Mouse (Mus musculus) adipocyte (in vitro differentiated cells): ENCODE data around the gene Coa3.
"Not testable (repeated sequence)": the region's sequence is repeated elsewhere in the genome, so short reads cannot be mapped to it uniquely, and the experiment has no call there.

Source experiments
- DNase-seq: peaks from one replicate; pipeline ENCODE4 v3.0.0-alpha.2; 2016; ENCODE audit warnings: low spot score

The Coa3 gene

GRCm38 (mm10) chr11:101278223-101279192 lies at the start of gene Coa3, which contains the start of gene Cntd1:
Gene Coa3 (minus strand): TSS chr11:101279114.
Gene Cntd1 (plus strand): TSS chr11:101279012.
- DNase-seq: peak; percentile 67

- DNase-seq: peak; percentile 53
Observed at GRCm38 (mm10) chr11:101327311-101327710, 48.4 kb upstream of the Coa3 start.

DNA sequence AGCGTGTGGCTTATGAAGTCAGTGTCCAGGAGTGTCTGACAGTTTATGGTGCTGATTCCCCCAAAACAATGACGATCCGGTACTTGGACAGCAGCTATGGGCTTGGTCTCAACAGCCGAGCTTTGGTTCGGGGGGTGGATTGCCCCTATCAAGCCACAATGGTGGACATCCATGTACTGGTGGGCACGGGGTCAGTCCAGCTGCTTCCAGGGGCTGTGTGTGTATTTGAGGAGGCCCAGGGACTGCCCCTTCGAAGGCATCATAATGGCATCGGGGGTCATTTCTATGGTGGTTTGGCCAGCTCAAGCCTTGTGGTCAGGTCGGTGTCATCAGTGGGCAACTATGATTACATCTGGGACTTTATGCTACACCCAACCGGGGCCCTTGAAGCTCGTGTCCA lies 47.2 kb upstream of the Coa3 start:
- no peak for DNase-seq

- DNase-seq: not testable (repeated sequence)
Observed at GRCm38 (mm10) chr11:101325201-101325600, 46.3 kb upstream of the Coa3 start.

- no peak for DNase-seq
Observed at GRCm38 (mm10) chr11:101324763-101325162, 45.8 kb upstream of the Coa3 start, which contains the start of gene Aoc2. Gene Aoc2 (plus strand): TSS chr11:101325063.

GRCm38 (mm10) chr11:101323609-101324008 lies 44.7 kb upstream of the Coa3 start:
- DNase-seq: peak; percentile 83

- DNase-seq: no peak
Observed at GRCm38 (mm10) chr11:101316501-101316917, 37.6 kb upstream of the Coa3 start.

GRCm38 (mm10) chr11:101315665-101316500 lies 37.0 kb upstream of the Coa3 start, which contains the start of gene Psme3:
Gene Psme3 (plus strand): TSS chr11:101316213.
- peak; percentile 91 for DNase-seq

- DNase-seq: no peak
Observed at GRCm38 (mm10) chr11:101315082-101315650, 36.3 kb upstream of the Coa3 start.

DNA sequence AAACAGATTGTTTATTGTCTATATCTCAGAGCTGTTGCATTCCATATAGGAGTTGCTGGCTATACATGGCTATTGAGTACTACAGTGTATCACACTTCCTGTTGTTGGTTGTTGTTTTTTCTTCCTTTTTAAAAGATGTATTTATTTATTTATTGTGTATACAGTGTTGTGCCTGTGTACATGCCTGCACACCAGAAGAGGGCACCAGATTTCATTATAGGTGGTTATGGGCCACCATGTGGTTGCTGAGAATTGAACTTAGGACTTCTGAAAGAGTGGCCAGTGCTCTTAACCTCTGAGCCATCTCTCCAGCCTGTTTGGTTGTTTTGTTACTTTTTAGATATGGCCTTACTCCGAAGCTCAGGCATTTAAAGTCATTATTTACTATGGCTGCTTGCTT lies 35.7 kb upstream of the Coa3 start:
- DNase-seq: no peak

- no peak for DNase-seq
Observed at GRCm38 (mm10) chr11:101312150-101312549, 33.2 kb upstream of the Coa3 start.

DNA sequence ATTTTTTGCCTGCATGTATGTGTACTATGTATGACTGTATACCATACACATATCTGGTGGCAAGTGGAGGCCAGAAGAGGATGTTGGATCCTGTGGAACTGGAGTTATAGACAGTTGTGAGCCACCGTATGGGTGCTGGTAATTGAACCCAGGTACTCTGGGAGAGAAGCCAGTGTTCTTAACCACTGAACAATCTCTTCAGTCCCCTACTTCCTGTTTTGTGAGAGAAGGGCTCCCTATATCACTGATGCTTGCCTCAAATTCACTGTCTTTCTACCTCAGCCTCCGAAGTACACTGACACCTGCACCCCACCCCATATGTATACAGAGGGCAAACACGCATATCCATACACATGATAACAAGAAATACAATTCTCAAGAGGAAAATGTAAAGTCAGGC lies 32.2 kb upstream of the Coa3 start:
- no peak for DNase-seq

GRCm38 (mm10) chr11:101307744-101308143 lies 28.8 kb upstream of the Coa3 start:
- DNase-seq: no peak

GRCm38 (mm10) chr11:101302004-101302798 lies 23.3 kb upstream of the Coa3 start, which contains the start of gene Becn1:
Gene Becn1 (minus strand): TSS chr11:101302286.
- peak; percentile 97 for DNase-seq

- peak; percentile 21 for DNase-seq
Observed at GRCm38 (mm10) chr11:101301299-101302003, 22.5 kb upstream of the Coa3 start.

DNA sequence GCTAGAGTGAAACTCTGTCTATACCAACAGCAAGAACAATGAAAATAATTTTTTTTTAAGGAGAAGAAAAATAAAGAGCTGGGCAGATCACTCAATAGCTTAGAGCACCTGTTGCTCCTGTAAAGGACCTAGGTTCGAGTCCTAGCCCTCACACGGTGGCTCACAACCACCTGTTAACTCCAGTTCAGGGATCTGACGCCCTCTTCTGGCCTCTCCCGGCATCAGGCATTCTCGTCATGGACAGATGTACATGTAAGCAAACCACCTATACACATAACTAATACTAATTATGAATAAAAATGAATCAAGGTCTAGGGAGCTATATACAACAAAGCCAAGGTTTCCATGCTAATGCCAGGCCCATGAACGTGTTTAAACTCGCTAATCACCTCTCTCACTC lies 22.0 kb upstream of the Coa3 start:
- DNase-seq: no peak

DNA sequence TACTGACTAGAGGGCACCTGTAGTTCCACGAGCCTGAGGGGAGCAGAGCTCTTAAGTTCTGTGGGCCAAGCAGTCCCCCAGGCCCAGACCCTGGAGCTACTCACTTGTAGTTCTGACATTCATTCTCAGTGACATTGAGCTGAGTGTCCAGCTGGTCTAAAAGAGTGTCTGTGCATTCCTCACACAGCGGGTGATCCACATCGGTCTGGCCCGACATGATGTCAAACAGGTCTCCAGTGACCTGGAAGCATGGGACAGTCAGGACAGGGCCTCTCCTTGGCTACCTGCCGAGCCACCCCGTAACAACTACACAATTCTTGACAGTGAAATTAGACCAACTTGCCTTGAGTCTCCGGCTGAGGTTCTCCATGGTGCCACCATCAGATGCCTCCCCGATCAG lies 16.3 kb upstream of the Coa3 start:
- no peak for DNase-seq

GRCm38 (mm10) chr11:101291231-101291630 lies 12.3 kb upstream of the Coa3 start:
- no peak for DNase-seq

- DNase-seq: peak; percentile 82
Observed at GRCm38 (mm10) chr11:101287306-101287705, 8.4 kb upstream of the Coa3 start.

DNA sequence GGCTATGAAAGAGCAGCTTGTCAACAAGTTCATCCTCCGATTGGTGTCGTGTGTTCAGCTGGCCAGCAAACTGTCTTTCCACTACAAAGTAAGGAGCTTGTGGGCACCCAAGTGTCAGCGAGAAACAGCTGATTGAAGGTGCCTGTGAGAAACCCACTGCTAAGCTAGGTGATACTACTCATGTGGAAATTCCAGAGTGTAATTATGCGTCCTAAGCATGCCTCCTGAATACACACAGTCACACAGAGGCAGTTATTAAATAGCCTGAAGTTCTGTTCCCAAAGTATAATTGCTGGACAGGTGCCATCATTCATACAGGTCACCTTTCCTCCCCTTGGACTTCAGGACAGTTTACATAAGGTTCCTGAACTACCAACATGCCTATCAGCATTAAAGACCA lies 4.9 kb upstream of the Coa3 start:
- no peak for DNase-seq

- DNase-seq: no peak
Observed at GRCm38 (mm10) chr11:101282896-101283295, 4.0 kb upstream of the Coa3 start.
